In the genomic region with DNA sequence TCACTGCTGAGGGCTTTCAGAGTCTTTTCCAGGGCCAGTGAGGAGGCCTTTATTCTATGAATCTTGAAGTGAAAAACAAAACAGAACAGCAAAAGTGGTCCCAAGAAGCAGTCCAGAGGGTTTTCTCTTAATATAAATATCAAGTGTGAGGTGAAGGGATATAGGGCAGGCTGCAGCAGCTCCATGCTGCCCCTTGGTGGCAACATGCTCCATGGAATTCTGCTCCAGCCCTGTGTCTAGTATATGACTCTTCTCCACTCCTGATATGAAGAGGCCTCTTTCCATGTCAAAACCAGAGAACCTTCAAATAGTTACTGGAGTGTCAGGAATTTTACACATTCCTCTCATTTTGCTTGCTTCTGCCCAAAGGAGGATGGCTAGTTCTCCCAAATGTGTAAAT, we compare ENCODE assay signal across 8 mouse cellular contexts.
DNase-seq lines count a peak whose midpoint lies in the region; ATAC-seq and TF ChIP-seq lines count a peak whose summit lies in the region.

No protein-coding gene starts in this region.

- H3K9ac ChIP-seq in forebrain, embryonic 15.5 days (replicated peaks): no peak overlapping the region

- ATAC-seq in forebrain, embryonic 15.5 days (replicated peaks): 0 out of 2 replicates have a peak, but pooled peaks have one; percentile 47
- 0 out of 2 replicates have a peak, but pooled peaks have one; percentile 59 for ATAC-seq in megakaryocyte progenitor cell, adult 5-6 weeks (replicated peaks; ENCODE audit: poor library complexity)

- no peak overlapping the region for H3K27ac ChIP-seq in gastrocnemius, adult 2 months
- H3K27ac ChIP-seq in forebrain, embryonic 15.5 days (replicated peaks): no peak overlapping the region

- H3K36me3 ChIP-seq in forebrain, embryonic 15.5 days: no peaks in the 10 kb centered on the region

- no peaks in the 10 kb centered on the region for H3K27me3 ChIP-seq in forebrain, embryonic 15.5 days

- no peak for DNase-seq in gastrocnemius, adult 2 months
- DNase-seq in gastrocnemius, postnatal 25 days: no peak
- DNase-seq in ovary, postnatal 36 days (ENCODE audit: low spot score): peak; percentile 18
- DNase-seq in ovary, postnatal 14 days (ENCODE audit: low spot score): no peak
- DNase-seq in thymus, postnatal 25 days: no peak
- DNase-seq in ovary, postnatal 10 days (ENCODE audit: low spot score): no peak

- no peak overlapping the region for H3K4me3 ChIP-seq in gastrocnemius, adult 2 months
- no peak overlapping the region for H3K4me3 ChIP-seq in forebrain, embryonic 15.5 days

- H3K4me1 ChIP-seq in forebrain, embryonic 15.5 days: peaks cover 4% of the 10 kb centered on the region

- H3K9me3 ChIP-seq in forebrain, embryonic 15.5 days: no peaks in the 10 kb centered on the region

- H3K4me2 ChIP-seq in forebrain, embryonic 15.5 days (replicated peaks): no peak overlapping the region

- peak; percentile 47 for TF ChIP-seq CTCF in gastrocnemius, adult 2 months (IDR thresholded peaks at IDR 0.05)

- intact Hi-C loops in gastrocnemius, adult 2 months (cut with DNase I): no loop called here
